Mouse (Mus musculus): ENCODE results near the gene Cacna1h. TPM values are rescaled to one million over a fixed set of nuclear protein-coding genes. Genes with fewer than 3 reads are reported as not detected.

Cacna1h gene
- polyA plus RNA-seq, 1 experiment from 2014 or later = 3.2 TPM

GRCm38 (mm10) chr17:25469798-25470197 is 36.2 kb upstream of the Cacna1h start:
- DNase-seq (ENCODE audit: low spot score) (peak; percentile 60), ATAC-seq (replicated peaks; ENCODE audit: low FRiP score) (no peak)
- 30% methylated on average over 8 of the region's 8 CpGs for WGBS
- no peak overlapping the region for H3K4me3 ChIP-seq (ENCODE audit: low read depth, low read length)
- no peaks in the 10 kb centered on the region for H3K36me3 ChIP-seq (ENCODE audit: control insufficient read depth, insufficient read depth, low read length)
- H3K4me2 ChIP-seq = no peak overlapping the region
- H3K27me3 ChIP-seq (replicated peaks; ENCODE audit: control insufficient read depth, insufficient read depth, low read length) = peaks cover 15% of the 10 kb centered on the region
- no peaks in the 10 kb centered on the region for H3K9me3 ChIP-seq (ENCODE audit: control insufficient read depth, low read length)
- H3K27ac ChIP-seq (ENCODE audit: low read depth, low read length) = no peak overlapping the region
- H3K9ac ChIP-seq (ENCODE audit: low read depth, low read length) = no peak overlapping the region
- H3K4me1 ChIP-seq (replicated peaks; ENCODE audit: control insufficient read depth, insufficient read depth, low read length) = peaks cover 3% of the 10 kb centered on the region; the same call in 1 of the 2 replicates

- H3K4me2 ChIP-seq = no peak overlapping the region
- peaks cover 6% of the 10 kb centered on the region; the same call in 1 of the 2 replicates for H3K27me3 ChIP-seq (replicated peaks; ENCODE audit: control insufficient read depth, insufficient read depth, low read length)
- no peaks in the 10 kb centered on the region; the same call in 1 of the 2 replicates for H3K4me1 ChIP-seq (replicated peaks; ENCODE audit: control insufficient read depth, insufficient read depth, low read length)
- H3K9me3 ChIP-seq (ENCODE audit: control insufficient read depth, low read length) = no peaks in the 10 kb centered on the region
- ATAC-seq (replicated peaks; ENCODE audit: low FRiP score) = no peak
- DNase-seq (ENCODE audit: low spot score) = no peak
- H3K4me3 ChIP-seq (ENCODE audit: low read depth, low read length) = no peak overlapping the region
- no peak overlapping the region for H3K27ac ChIP-seq (ENCODE audit: low read depth, low read length)
- no peak overlapping the region for H3K9ac ChIP-seq (ENCODE audit: low read depth, low read length)
- WGBS = 61% methylated on average over 6 of the region's 6 CpGs
- no peaks in the 10 kb centered on the region for H3K36me3 ChIP-seq (ENCODE audit: control insufficient read depth, insufficient read depth, low read length)
These were observed 34.7 kb upstream of the Cacna1h start for GRCm38 (mm10) chr17:25468301-25468700.

GRCm38 (mm10) chr17:25467781-25468180 is 34.2 kb upstream of the Cacna1h start:
- Histone ChIP-seq H3K36me3 (ENCODE audit: control insufficient read depth, insufficient read depth, low read length) (no peaks in the 10 kb centered on the region), H3K4me2 (no peak overlapping the region), H3K9me3 (ENCODE audit: control insufficient read depth, low read length) (no peaks in the 10 kb centered on the region), H3K27ac (ENCODE audit: low read depth, low read length) (no peak overlapping the region), H3K9ac (ENCODE audit: low read depth, low read length) (no peak overlapping the region), H3K4me3 (ENCODE audit: low read depth, low read length) (no peak overlapping the region), H3K27me3 (replicated peaks; ENCODE audit: control insufficient read depth, insufficient read depth, low read length) (peaks cover 6% of the 10 kb centered on the region; the same call in 1 of the 2 replicates), H3K4me1 (replicated peaks; ENCODE audit: control insufficient read depth, insufficient read depth, low read length) (no peaks in the 10 kb centered on the region; the same call in 1 of the 2 replicates)
- no peak for DNase-seq (ENCODE audit: low spot score)
- 47% methylated on average over 6 of the region's 6 CpGs for WGBS
- ATAC-seq (replicated peaks; ENCODE audit: low FRiP score) = no peak

GRCm38 (mm10) chr17:25466257-25466656 is 32.7 kb upstream of the Cacna1h start:
- Histone ChIP-seq H3K36me3 (ENCODE audit: control insufficient read depth, insufficient read depth, low read length) (no peaks in the 10 kb centered on the region), H3K4me1 (replicated peaks; ENCODE audit: control insufficient read depth, insufficient read depth, low read length) (0 out of 2 replicates have a peak, but pooled peaks cover 4% of the 10 kb centered on the region), H3K27ac (ENCODE audit: low read depth, low read length) (no peak overlapping the region), H3K9me3 (ENCODE audit: control insufficient read depth, low read length) (no peaks in the 10 kb centered on the region), H3K9ac (ENCODE audit: low read depth, low read length) (no peak overlapping the region), H3K27me3 (replicated peaks; ENCODE audit: control insufficient read depth, insufficient read depth, low read length) (peaks cover under 1% of the 10 kb centered on the region; the same call in 1 of the 2 replicates), H3K4me2 (no peak overlapping the region), H3K4me3 (ENCODE audit: low read depth, low read length) (no peak overlapping the region)
- no peak for ATAC-seq (replicated peaks; ENCODE audit: low FRiP score)
- WGBS = 68% methylated on average over 2 of the region's 2 CpGs
- no peak for DNase-seq (ENCODE audit: low spot score)

- Histone ChIP-seq H3K4me1 (replicated peaks; ENCODE audit: control insufficient read depth, insufficient read depth, low read length) (0 out of 2 replicates have a peak, but pooled peaks cover 4% of the 10 kb centered on the region), H3K27ac (ENCODE audit: low read depth, low read length) (no peak overlapping the region)
These were observed 30.5 kb upstream of the Cacna1h start for GRCm38 (mm10) chr17:25464091-25464490.

GRCm38 (mm10) chr17:25463326-25463945 is 29.9 kb upstream of the Cacna1h start:
- Histone ChIP-seq H3K4me3 (ENCODE audit: low read depth, low read length) (no peak overlapping the region), H3K27me3 (replicated peaks; ENCODE audit: control insufficient read depth, insufficient read depth, low read length) (no peaks in the 10 kb centered on the region), H3K4me2 (no peak overlapping the region), H3K9me3 (ENCODE audit: control insufficient read depth, low read length) (no peaks in the 10 kb centered on the region), H3K4me1 (replicated peaks; ENCODE audit: control insufficient read depth, insufficient read depth, low read length) (0 out of 2 replicates have a peak, but pooled peaks cover 4% of the 10 kb centered on the region), H3K27ac (ENCODE audit: low read depth, low read length) (no peak overlapping the region; the same call in 1 of the 2 replicates), H3K36me3 (ENCODE audit: control insufficient read depth, insufficient read depth, low read length) (no peaks in the 10 kb centered on the region), H3K9ac (ENCODE audit: low read depth, low read length) (no peak overlapping the region)
- DNase-seq (ENCODE audit: low spot score) (no peak), ATAC-seq (replicated peaks; ENCODE audit: low FRiP score) (no peak)
- WGBS = 16% methylated on average over 4 of the region's 4 CpGs

More at GRCm38 (mm10) chr17:25464091-25464490, 30.5 kb upstream of the Cacna1h start:
- 63% methylated on average over 4 of the region's 4 CpGs for WGBS
- H3K4me2 ChIP-seq = no peak overlapping the region
- no peak for ATAC-seq (replicated peaks; ENCODE audit: low FRiP score)
- no peak overlapping the region for H3K4me3 ChIP-seq (ENCODE audit: low read depth, low read length)
- H3K9ac ChIP-seq (ENCODE audit: low read depth, low read length) = no peak overlapping the region
- no peaks in the 10 kb centered on the region for H3K9me3 ChIP-seq (ENCODE audit: control insufficient read depth, low read length)
- H3K36me3 ChIP-seq (ENCODE audit: control insufficient read depth, insufficient read depth, low read length) = no peaks in the 10 kb centered on the region
- no peaks in the 10 kb centered on the region for H3K27me3 ChIP-seq (replicated peaks; ENCODE audit: control insufficient read depth, insufficient read depth, low read length)
- DNase-seq (ENCODE audit: low spot score) = no peak

- ATAC-seq (replicated peaks; ENCODE audit: low FRiP score) (no peak), DNase-seq (ENCODE audit: low spot score) (no peak)
- Histone ChIP-seq H3K27ac (ENCODE audit: low read depth, low read length) (no peak overlapping the region), H3K4me2 (no peak overlapping the region), H3K4me1 (replicated peaks; ENCODE audit: control insufficient read depth, insufficient read depth, low read length) (0 out of 2 replicates have a peak, but pooled peaks cover 4% of the 10 kb centered on the region), H3K4me3 (ENCODE audit: low read depth, low read length) (no peak overlapping the region), H3K36me3 (ENCODE audit: control insufficient read depth, insufficient read depth, low read length) (no peaks in the 10 kb centered on the region), H3K9me3 (ENCODE audit: control insufficient read depth, low read length) (no peaks in the 10 kb centered on the region), H3K27me3 (replicated peaks; ENCODE audit: control insufficient read depth, insufficient read depth, low read length) (no peaks in the 10 kb centered on the region), H3K9ac (ENCODE audit: low read depth, low read length) (no peak overlapping the region)
- WGBS = 36% methylated on average over 9 of the region's 9 CpGs
These were observed 28.8 kb upstream of the Cacna1h start for GRCm38 (mm10) chr17:25462236-25462875.

GRCm38 (mm10) chr17:25456540-25456939 is 23.0 kb upstream of the Cacna1h start:
- Histone ChIP-seq H3K9me3 (ENCODE audit: control insufficient read depth, low read length) (no peaks in the 10 kb centered on the region), H3K9ac (ENCODE audit: low read depth, low read length) (no peak overlapping the region), H3K4me3 (ENCODE audit: low read depth, low read length) (no peak overlapping the region), H3K27ac (ENCODE audit: low read depth, low read length) (no peak overlapping the region), H3K4me2 (no peak overlapping the region), H3K36me3 (ENCODE audit: control insufficient read depth, insufficient read depth, low read length) (no peaks in the 10 kb centered on the region), H3K4me1 (replicated peaks; ENCODE audit: control insufficient read depth, insufficient read depth, low read length) (no peaks in the 10 kb centered on the region), H3K27me3 (replicated peaks; ENCODE audit: control insufficient read depth, insufficient read depth, low read length) (no peaks in the 10 kb centered on the region)
- WGBS = 57% methylated on average over 8 of the region's 8 CpGs
- no peak for ATAC-seq (replicated peaks; ENCODE audit: low FRiP score)
- no peak for DNase-seq (ENCODE audit: low spot score)

Data from liver, embryonic 11.5 days (tissue).